Mouse (Mus musculus) CH12.LX (cell line): ENCODE measurements around the gene Eif3m.

ENCODE experiments used
- BHLHE40 ChIP-seq: IDR thresholded peaks from 2 replicates; pipeline ENCODE4 v1.6.1; 2011; ENCODE audit warnings: mild to moderate bottlenecking, low read depth, low read length, improper control_type of control experiment
- CTCF ChIP-seq, 2 experiments: IDR thresholded peaks in 1 of 2; conservative IDR thresholded peaks in 1 of 2; 2 replicates each; pipeline ENCODE4 v1.5.1; 2011 to 2012; ENCODE audit warnings: low read depth in 2 of 2, low read length in 2 of 2, improper control_type of control experiment in 1 of 2, inconsistent platforms in 1 of 2, mild to moderate bottlenecking in 1 of 2, moderate library complexity in 1 of 2
- E2F4 ChIP-seq: IDR thresholded peaks from 2 replicates; pipeline ENCODE4 v1.6.1; 2011; ENCODE audit warnings: low read depth, low read length, improper control_type of control experiment; ENCODE audit not compliant: insufficient replicate concordance
- EP300 ChIP-seq: IDR thresholded peaks from 2 replicates; pipeline ENCODE4 v1.6.1; 2011; ENCODE audit warnings: low read length, improper control_type of control experiment
- JUN ChIP-seq: IDR thresholded peaks from 2 replicates; pipeline ENCODE4 v1.6.1; 2011; ENCODE audit warnings: low read depth, mild to moderate bottlenecking, low read length, improper control_type of control experiment, moderate library complexity; ENCODE audit not compliant: insufficient read depth
- MAZ ChIP-seq: IDR thresholded peaks from 2 replicates; pipeline ENCODE4 v1.6.1; 2012; ENCODE audit warnings: low read depth, mild to moderate bottlenecking, inconsistent platforms, low read length, improper control_type of control experiment, moderate library complexity
- MXI1 ChIP-seq: IDR thresholded peaks from 2 replicates; pipeline ENCODE4 v1.6.1; 2011; ENCODE audit warnings: mild to moderate bottlenecking, low read depth, low read length, improper control_type of control experiment
- NRF1 ChIP-seq: IDR thresholded peaks from 2 replicates; pipeline ENCODE4 v1.6.1; 2014; ENCODE audit warnings: low read depth, mild to moderate bottlenecking, inconsistent platforms, low read length, improper control_type of control experiment, moderate library complexity
- POLR2A ChIP-seq: IDR thresholded peaks from 2 replicates; pipeline ENCODE4 v1.6.1; 2011; ENCODE audit warnings: low read depth, mild to moderate bottlenecking, improper control_type of control experiment, low read length
- POLR2AphosphoS2 ChIP-seq: IDR thresholded peaks from 2 replicates; pipeline ENCODE4 v1.6.1; 2011; ENCODE audit warnings: low read depth, low read length, improper control_type of control experiment
- RCOR1 ChIP-seq: conservative IDR thresholded peaks from 2 replicates; pipeline ENCODE4 v1.6.1; 2012; ENCODE audit warnings: low read depth, mild to moderate bottlenecking, inconsistent platforms, low read length, improper control_type of control experiment

- TF ChIP-seq CTCF (conservative IDR thresholded peaks at IDR 0.05 in 1 of 2, IDR thresholded peaks at IDR 0.05 in 1 of 2; ENCODE audit: low read depth in 2 of 2, low read length in 2 of 2) (no peak), RCOR1 (no peak), EP300 (no peak; the same call in 1 of the 2 replicates), POLR2A (no peak), POLR2AphosphoS2 (no peak), BHLHE40 (peak; percentile 90), E2F4 (no peak), JUN (peak; percentile 59), MAZ (no peak), NRF1 (no peak), MXI1 (no peak)
These were observed 19.7 kb upstream of the Eif3m start for GRCm38 (mm10) chr2:105036401-105037070.
